Mouse (Mus musculus) heart, embryonic 16.5 days (tissue): ENCODE measurements around the gene Crispld2. TPM values are rescaled to one million over a fixed set of nuclear protein-coding genes. Genes with fewer than 3 reads are reported as not detected.

ENCODE experiments used
- ATAC-seq: fragments of 200-750 bp; cut with Nextera tagmentation; replicated peaks from 2 replicates; pipeline ENCODE4 v1.8.0; 2017; ENCODE audit warnings: moderate number of reproducible peaks; ENCODE audit not compliant: insufficient read depth, low FRiP score; ENCODE audit errors: extremely low read depth
- H3K27ac ChIP-seq: fragments of 300-500 bp; sonication (generic); 2 replicates; pipeline ENCODE4 v1.5.1; 2014; ENCODE audit warnings: mild to moderate bottlenecking, low read length, control low read depth, moderate library complexity
- H3K27me3 ChIP-seq: fragments of 300-500 bp; sonication (generic); 2 replicates; pipeline ENCODE4 v1.6.1; 2014; ENCODE audit warnings: low read length, mixed read lengths; ENCODE audit not compliant: control insufficient read depth, insufficient read depth
- H3K36me3 ChIP-seq: fragments of 300-500 bp; sonication (generic); 2 replicates; pipeline ENCODE4 v1.6.1; 2014; ENCODE audit not compliant: control insufficient read depth, insufficient read depth
- H3K4me1 ChIP-seq: fragments of 300-500 bp; sonication (generic); 2 replicates; pipeline ENCODE4 v1.6.1; 2014; ENCODE audit warnings: low read length, mixed read lengths; ENCODE audit not compliant: control insufficient read depth, insufficient read depth
- H3K4me2 ChIP-seq: fragments of 300-500 bp; sonication (generic); 2 replicates; pipeline ENCODE4 v1.6.1; 2014; ENCODE audit warnings: low read depth, mild to moderate bottlenecking, control low read depth, low read length
- H3K4me3 ChIP-seq: fragments of 300-500 bp; sonication (generic); 2 replicates; pipeline ENCODE4 v1.5.1; 2014; ENCODE audit warnings: mild to moderate bottlenecking, control low read depth, low read length
- H3K9ac ChIP-seq: fragments of 300-500 bp; sonication (generic); 2 replicates; pipeline ENCODE4 v1.6.1; 2014; ENCODE audit warnings: low read length, control low read depth
- H3K9me3 ChIP-seq: fragments of 300-500 bp; sonication (generic); replicated peaks from 2 replicates; pipeline ENCODE4 v1.6.1; 2016; ENCODE audit warnings: low read length; ENCODE audit not compliant: control insufficient read depth
- WGBS: fragments of 180-500 bp; shearing (Covaris S2); extraction: QIAGEN DNeasy Blood & Tissue Kit; methylation state at CpG from one replicate; pipeline ENCODE4 v1.1.7; 2014; 5-methylcytosine and 5-hydroxymethylcytosine counted together
- polyA plus RNA-seq: library from polyadenylated mRNA; unstranded; fragments of >200 nt; fragmentation: Nextera tagmentation; extraction: Ambion mirVana; gene quantifications from 2 replicates; pipeline ENCODE4 v1.2.1, GENCODE M21; 2015

The Crispld2 gene
- polyA plus RNA-seq, 1 experiment from 2014 or later, result 2.4 TPM

GRCm38 (mm10) chr8:120044907-120045306, 52.7 kb downstream of the Crispld2 start:
- whole genome bisulfite sequencing, result 95% methylated on average over 8 of the region's 8 CpGs
- Histone ChIP-seq H3K4me1 (peaks cover 17% of the 10 kb centered on the region), H3K27ac (no peak overlapping the region), H3K9me3 (no peaks in the 10 kb centered on the region), H3K27me3 (peaks cover 4% of the 10 kb centered on the region), H3K9ac (no peak overlapping the region), H3K36me3 (no peaks in the 10 kb centered on the region), H3K4me2 (no peak overlapping the region), H3K4me3 (no peak overlapping the region)
- no peak for ATAC-seq

GRCm38 (mm10) chr8:120045471-120045870, 53.2 kb downstream of the Crispld2 start:
- no peak overlapping the region for H3K9ac ChIP-seq
- H3K27me3 ChIP-seq, result peaks cover 4% of the 10 kb centered on the region
- H3K9me3 ChIP-seq, result no peaks in the 10 kb centered on the region
- peaks cover 17% of the 10 kb centered on the region for H3K4me1 ChIP-seq
- H3K4me2 ChIP-seq, result no peak overlapping the region
- H3K27ac ChIP-seq, result no peak overlapping the region
- no peak for ATAC-seq
- no peak overlapping the region for H3K4me3 ChIP-seq
- 55% methylated on average over 5 of the region's 5 CpGs for WGBS
- H3K36me3 ChIP-seq, result no peaks in the 10 kb centered on the region

- no peak overlapping the region for H3K9ac ChIP-seq
- no peak overlapping the region for H3K4me2 ChIP-seq
- peak overlapping the region; percentile 67 for H3K27ac ChIP-seq
- WGBS, result 39% methylated on average over 14 of the region's 14 CpGs
- ATAC-seq, result peak; percentile 76
- H3K27me3 ChIP-seq, result peaks cover 4% of the 10 kb centered on the region
- H3K4me1 ChIP-seq, result peaks cover 19% of the 10 kb centered on the region
- H3K9me3 ChIP-seq, result no peaks in the 10 kb centered on the region
- no peak overlapping the region for H3K4me3 ChIP-seq
- H3K36me3 ChIP-seq, result no peaks in the 10 kb centered on the region
These were observed 54.2 kb downstream of the Crispld2 start for GRCm38 (mm10) chr8:120046258-120047020.

GRCm38 (mm10) chr8:120049949-120050348, 57.7 kb downstream of the Crispld2 start:
- Histone ChIP-seq H3K4me2 (no peak overlapping the region), H3K9me3 (no peaks in the 10 kb centered on the region), H3K27ac (no peak overlapping the region), H3K4me1 (peaks cover 19% of the 10 kb centered on the region), H3K4me3 (no peak overlapping the region), H3K27me3 (no peaks in the 10 kb centered on the region), H3K9ac (no peak overlapping the region), H3K36me3 (no peaks in the 10 kb centered on the region)
- 78% methylated on average over 13 of the region's 13 CpGs for WGBS
- ATAC-seq, result no peak

- peaks cover 19% of the 10 kb centered on the region for H3K4me1 ChIP-seq
- no peaks in the 10 kb centered on the region for H3K9me3 ChIP-seq
- ATAC-seq, result no peak
- H3K36me3 ChIP-seq, result no peaks in the 10 kb centered on the region
- H3K4me3 ChIP-seq, result no peak overlapping the region
- WGBS, result 68% methylated on average over 10 of the region's 10 CpGs
- H3K4me2 ChIP-seq, result no peak overlapping the region
- H3K9ac ChIP-seq, result no peak overlapping the region
- H3K27me3 ChIP-seq, result no peaks in the 10 kb centered on the region
- no peak overlapping the region for H3K27ac ChIP-seq
These were observed 58.1 kb downstream of the Crispld2 start for GRCm38 (mm10) chr8:120050376-120050775.

- no peak for ATAC-seq
- Histone ChIP-seq H3K27ac (no peak overlapping the region), H3K27me3 (no peaks in the 10 kb centered on the region), H3K4me2 (no peak overlapping the region), H3K36me3 (no peaks in the 10 kb centered on the region), H3K9me3 (no peaks in the 10 kb centered on the region), H3K4me3 (no peak overlapping the region), H3K4me1 (peaks cover 17% of the 10 kb centered on the region), H3K9ac (no peak overlapping the region)
- 40% methylated on average over 4 of the region's 4 CpGs for WGBS
These were observed 58.8 kb downstream of the Crispld2 start for GRCm38 (mm10) chr8:120051006-120051405.

GRCm38 (mm10) chr8:120051908-120052307, 59.7 kb downstream of the Crispld2 start:
- 88% methylated on average over 4 of the region's 4 CpGs for WGBS
- ATAC-seq, result no peak
- no peak overlapping the region for H3K4me2 ChIP-seq
- 0 out of 2 replicates have a peak, but pooled peaks cover 2% of the 10 kb centered on the region for H3K9me3 ChIP-seq
- H3K9ac ChIP-seq, result no peak overlapping the region
- H3K36me3 ChIP-seq, result no peaks in the 10 kb centered on the region
- peaks cover 8% of the 10 kb centered on the region for H3K4me1 ChIP-seq
- no peak overlapping the region for H3K27ac ChIP-seq
- no peak overlapping the region for H3K4me3 ChIP-seq
- H3K27me3 ChIP-seq, result no peaks in the 10 kb centered on the region

- Histone ChIP-seq H3K4me2 (no peak overlapping the region), H3K36me3 (no peaks in the 10 kb centered on the region), H3K4me1 (peaks cover 8% of the 10 kb centered on the region), H3K27ac (no peak overlapping the region), H3K9ac (no peak overlapping the region), H3K4me3 (no peak overlapping the region), H3K27me3 (no peaks in the 10 kb centered on the region), H3K9me3 (0 out of 2 replicates have a peak, but pooled peaks cover 2% of the 10 kb centered on the region)
- ATAC-seq, result no peak
- 80% methylated on average over 8 of the region's 8 CpGs for WGBS
These were observed 60.1 kb downstream of the Crispld2 start for GRCm38 (mm10) chr8:120052318-120052717.

GRCm38 (mm10) chr8:120054833-120055232, 62.6 kb downstream of the Crispld2 start:
- Histone ChIP-seq H3K36me3 (no peaks in the 10 kb centered on the region), H3K4me2 (no peak overlapping the region), H3K27ac (no peak overlapping the region), H3K4me1 (peaks cover 8% of the 10 kb centered on the region), H3K4me3 (no peak overlapping the region), H3K9me3 (peaks cover 2% of the 10 kb centered on the region; the same call in 1 of the 2 replicates), H3K27me3 (no peaks in the 10 kb centered on the region), H3K9ac (no peak overlapping the region)
- ATAC-seq, result no peak
- 97% methylated on average over 3 of the region's 3 CpGs for WGBS
